Mouse (Mus musculus): Measurements from ENCODE around the gene Mgat4d. TPM values are rescaled to one million over a fixed set of nuclear protein-coding genes. Genes with fewer than 3 reads are reported as not detected.
"Not testable (repeated sequence)": the region's sequence is repeated elsewhere in the genome, so short reads cannot be mapped to it uniquely, and the experiment has no call there.

Mgat4d gene
- polyA plus RNA-seq (2015; fragmentation: Nextera tagmentation; extraction: Ambion mirVana): not detected in 2 replicates

DNA sequence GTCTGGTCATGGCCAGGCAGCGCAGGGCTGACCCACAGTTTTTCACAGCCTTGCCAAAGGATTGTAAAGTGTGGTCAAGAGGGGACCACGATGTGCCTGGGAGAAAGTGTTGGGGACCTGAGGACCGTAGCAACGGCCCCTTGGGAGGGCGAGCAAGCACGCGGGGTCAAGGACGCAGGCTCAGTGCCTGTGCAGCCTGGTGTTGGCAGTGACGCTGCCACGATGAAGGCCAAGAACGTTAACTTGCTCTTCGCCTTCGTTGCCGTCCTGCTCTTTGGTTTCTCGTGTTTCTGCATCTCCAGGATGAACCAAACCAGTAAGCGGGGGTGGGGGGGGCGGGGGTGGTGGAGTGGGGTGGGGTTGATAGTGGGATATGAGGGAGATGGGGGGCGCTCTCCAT is at the start of gene Mgat4d:
Gene Mgat4d, plus strand, starts transcription at position 209 of the 400 bp plus-strand sequence.
- ATAC-seq: no peak
- H3K9me3 ChIP-seq (ENCODE audit: control insufficient read depth): no peaks in the 10 kb centered on the region
- H3K4me3 ChIP-seq (ENCODE audit: low read depth, low read length): no peak within 1 kb of the TSS
- no peaks in the 10 kb centered on the region for H3K36me3 ChIP-seq (ENCODE audit: control insufficient read depth, insufficient read depth)
- TF ChIP-seq CTCF (IDR thresholded peaks at IDR 0.05; ENCODE audit: low read depth): no peak
- H3K4me1 ChIP-seq (replicated peaks; ENCODE audit: control insufficient read depth, insufficient read depth, low read length): no peaks in the 10 kb centered on the region
- no peak within 1 kb of the TSS for H3K9ac ChIP-seq (ENCODE audit: low read depth, low read length)
- no peak within 1 kb of the TSS for H3K4me2 ChIP-seq (replicated peaks; ENCODE audit: low read depth)
- WGBS: 83% methylated on average over 18 of the region's 18 CpGs
- H3K27me3 ChIP-seq (replicated peaks; ENCODE audit: control insufficient read depth, insufficient read depth, low read length): no peaks in the 10 kb centered on the region
- no peak within 1 kb of the TSS for H3K27ac ChIP-seq (ENCODE audit: low read depth, low read length)

DNA sequence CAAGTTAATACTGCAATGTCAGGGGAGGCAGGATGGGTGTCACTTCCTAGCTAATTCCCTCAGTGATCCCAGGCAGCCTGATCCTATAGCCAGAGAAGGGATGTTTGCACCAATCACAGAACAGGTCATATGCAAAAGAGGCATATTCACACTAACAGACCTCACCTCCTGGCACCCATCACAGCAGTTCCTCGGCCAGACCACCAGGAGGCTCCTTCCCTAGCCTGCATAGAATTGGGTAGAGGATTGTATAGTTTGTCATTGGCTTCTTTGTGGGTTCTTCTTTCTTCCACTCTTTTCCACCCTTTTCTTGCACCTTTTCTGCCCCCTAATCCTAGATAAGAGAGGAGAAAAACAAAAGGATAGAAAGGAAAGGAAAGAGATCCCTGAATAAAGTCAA is 48.1 kb upstream of the Mgat4d start:
- ATAC-seq: no peak
- Histone ChIP-seq H3K27me3 (replicated peaks; ENCODE audit: control insufficient read depth, insufficient read depth, low read length) (no peaks in the 10 kb centered on the region), H3K27ac (ENCODE audit: low read depth, low read length) (no peak overlapping the region), H3K4me2 (replicated peaks; ENCODE audit: low read depth) (no peak overlapping the region), H3K36me3 (ENCODE audit: control insufficient read depth, insufficient read depth) (no peaks in the 10 kb centered on the region), H3K9ac (ENCODE audit: low read depth, low read length) (no peak overlapping the region), H3K4me1 (replicated peaks; ENCODE audit: control insufficient read depth, insufficient read depth, low read length) (no peaks in the 10 kb centered on the region), H3K9me3 (ENCODE audit: control insufficient read depth) (no peaks in the 10 kb centered on the region), H3K4me3 (ENCODE audit: low read depth, low read length) (no peak overlapping the region)
- 45% methylated on average over 1 of the region's 1 CpGs for WGBS
- TF ChIP-seq CTCF (IDR thresholded peaks at IDR 0.05; ENCODE audit: low read depth): peak; percentile 66

GRCm38 (mm10) chr8:83304946-83305345 is 43.3 kb upstream of the Mgat4d start:
- TF ChIP-seq CTCF (IDR thresholded peaks at IDR 0.05; ENCODE audit: low read depth): no peak
- 89% methylated on average over 1 of the region's 1 CpGs for WGBS
- Histone ChIP-seq H3K36me3 (ENCODE audit: control insufficient read depth, insufficient read depth) (no peaks in the 10 kb centered on the region), H3K9me3 (ENCODE audit: control insufficient read depth) (no peaks in the 10 kb centered on the region), H3K27ac (ENCODE audit: low read depth, low read length) (no peak overlapping the region), H3K27me3 (replicated peaks; ENCODE audit: control insufficient read depth, insufficient read depth, low read length) (no peaks in the 10 kb centered on the region), H3K9ac (ENCODE audit: low read depth, low read length) (no peak overlapping the region), H3K4me3 (ENCODE audit: low read depth, low read length) (no peak overlapping the region), H3K4me2 (replicated peaks; ENCODE audit: low read depth) (no peak overlapping the region), H3K4me1 (replicated peaks; ENCODE audit: control insufficient read depth, insufficient read depth, low read length) (no peaks in the 10 kb centered on the region)
- no peak for ATAC-seq

DNA sequence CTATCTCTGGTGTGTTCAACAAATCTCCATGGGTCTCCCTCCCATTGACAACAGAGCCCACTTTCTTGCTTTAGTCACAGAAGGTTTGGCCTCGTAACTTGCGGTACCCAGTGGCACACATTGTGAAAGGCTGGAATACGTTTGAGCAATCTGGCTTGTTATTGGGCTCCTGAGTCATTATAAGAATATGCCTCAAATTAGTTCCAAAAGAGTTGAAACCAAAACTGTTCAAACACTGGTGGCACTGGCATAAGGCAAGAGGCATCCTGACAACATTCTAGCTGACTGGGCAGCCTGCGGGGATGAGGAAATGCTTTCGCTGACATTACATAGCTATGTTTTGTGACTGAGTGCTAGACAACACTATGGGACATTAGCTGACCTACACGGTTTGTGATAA is 38.4 kb upstream of the Mgat4d start:
- 89% methylated on average over 6 of the region's 6 CpGs for WGBS

DNA sequence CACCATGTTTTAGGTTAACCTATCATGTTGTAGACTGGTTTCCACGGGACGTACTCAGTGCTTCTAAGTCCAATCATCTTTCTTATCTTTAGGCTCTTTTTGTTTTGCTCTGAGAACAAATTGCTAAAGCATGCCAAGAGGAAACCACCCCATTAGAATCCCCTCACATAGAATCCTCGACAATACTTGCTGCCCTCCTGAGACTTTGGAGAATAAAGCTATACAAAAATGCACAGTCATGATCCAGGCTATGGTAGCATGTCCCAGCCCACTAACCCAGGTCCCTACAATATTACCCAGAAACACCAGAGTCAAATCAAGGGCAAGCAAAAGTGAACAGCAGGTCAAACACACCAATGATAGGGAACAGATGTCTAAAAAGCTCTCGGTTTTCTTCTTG is 33.2 kb upstream of the Mgat4d start:
- H3K36me3 ChIP-seq (ENCODE audit: control insufficient read depth, insufficient read depth): peaks cover 26% of the 10 kb centered on the region
- not testable (repeated sequence) for H3K27ac ChIP-seq (ENCODE audit: low read depth, low read length); H3K9me3 ChIP-seq (ENCODE audit: control insufficient read depth); H3K27me3 ChIP-seq (replicated peaks; ENCODE audit: control insufficient read depth, insufficient read depth, low read length); H3K4me2 ChIP-seq (replicated peaks; ENCODE audit: low read depth); H3K4me1 ChIP-seq (replicated peaks; ENCODE audit: control insufficient read depth, insufficient read depth, low read length); ATAC-seq; H3K4me3 ChIP-seq (ENCODE audit: low read depth, low read length); H3K9ac ChIP-seq (ENCODE audit: low read depth, low read length)
- WGBS: 88% methylated on average over 4 of the region's 4 CpGs

More for the DNA sequence above, 38.4 kb upstream of the Mgat4d start:
- ATAC-seq: no peak
- H3K4me3 ChIP-seq (ENCODE audit: low read depth, low read length): no peak overlapping the region
- H3K9ac ChIP-seq (ENCODE audit: low read depth, low read length): no peak overlapping the region
- H3K4me2 ChIP-seq (replicated peaks; ENCODE audit: low read depth): no peak overlapping the region
- H3K36me3 ChIP-seq (ENCODE audit: control insufficient read depth, insufficient read depth): no peaks in the 10 kb centered on the region
- H3K9me3 ChIP-seq (ENCODE audit: control insufficient read depth): no peaks in the 10 kb centered on the region
- no peak overlapping the region for H3K27ac ChIP-seq (ENCODE audit: low read depth, low read length)
- no peaks in the 10 kb centered on the region for H3K27me3 ChIP-seq (replicated peaks; ENCODE audit: control insufficient read depth, insufficient read depth, low read length)
- H3K4me1 ChIP-seq (replicated peaks; ENCODE audit: control insufficient read depth, insufficient read depth, low read length): no peaks in the 10 kb centered on the region
- no peak for TF ChIP-seq CTCF (IDR thresholded peaks at IDR 0.05; ENCODE audit: low read depth)

DNA sequence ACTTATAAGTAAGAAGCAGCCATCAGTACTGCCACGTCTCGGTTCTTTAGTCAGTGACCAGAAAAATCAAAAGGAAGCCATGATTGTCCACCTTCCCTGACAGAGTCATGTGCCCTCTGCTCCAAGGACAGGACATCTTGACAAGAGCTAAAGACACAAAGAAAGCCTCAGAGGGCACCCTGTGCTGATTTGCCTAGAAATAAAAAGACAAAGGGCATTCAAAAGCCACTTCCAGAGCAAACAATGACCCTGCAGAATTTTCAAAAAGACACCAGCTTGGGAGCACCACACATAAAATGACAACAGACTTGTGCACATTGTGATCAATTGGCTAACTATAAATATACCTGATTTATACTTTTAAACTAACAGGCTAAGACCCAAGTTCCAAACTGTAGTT is 32.6 kb upstream of the Mgat4d start:
- Histone ChIP-seq H3K4me3 (ENCODE audit: low read depth, low read length) (no peak overlapping the region), H3K4me1 (replicated peaks; ENCODE audit: control insufficient read depth, insufficient read depth, low read length) (no peaks in the 10 kb centered on the region), H3K9me3 (ENCODE audit: control insufficient read depth) (no peaks in the 10 kb centered on the region), H3K27me3 (replicated peaks; ENCODE audit: control insufficient read depth, insufficient read depth, low read length) (no peaks in the 10 kb centered on the region), H3K36me3 (ENCODE audit: control insufficient read depth, insufficient read depth) (peaks cover 29% of the 10 kb centered on the region), H3K4me2 (replicated peaks; ENCODE audit: low read depth) (no peak overlapping the region), H3K27ac (ENCODE audit: low read depth, low read length) (no peak overlapping the region), H3K9ac (ENCODE audit: low read depth, low read length) (no peak overlapping the region)
- no peak for ATAC-seq
- WGBS: 99% methylated on average over 2 of the region's 2 CpGs
- no peak for TF ChIP-seq CTCF (IDR thresholded peaks at IDR 0.05; ENCODE audit: low read depth)

GRCm38 (mm10) chr8:83320543-83320942 is 27.7 kb upstream of the Mgat4d start:
- no peak overlapping the region for H3K27ac ChIP-seq (ENCODE audit: low read depth, low read length)
- WGBS: 97% methylated on average over 3 of the region's 3 CpGs
- peaks cover 46% of the 10 kb centered on the region for H3K36me3 ChIP-seq (ENCODE audit: control insufficient read depth, insufficient read depth)
- ATAC-seq: no peak
- H3K4me1 ChIP-seq (replicated peaks; ENCODE audit: control insufficient read depth, insufficient read depth, low read length): no peaks in the 10 kb centered on the region
- H3K27me3 ChIP-seq (replicated peaks; ENCODE audit: control insufficient read depth, insufficient read depth, low read length): no peaks in the 10 kb centered on the region
- H3K4me2 ChIP-seq (replicated peaks; ENCODE audit: low read depth): no peak overlapping the region
- TF ChIP-seq CTCF (IDR thresholded peaks at IDR 0.05; ENCODE audit: low read depth): no peak
- H3K4me3 ChIP-seq (ENCODE audit: low read depth, low read length): no peak overlapping the region
- no peaks in the 10 kb centered on the region for H3K9me3 ChIP-seq (ENCODE audit: control insufficient read depth)
- no peak overlapping the region for H3K9ac ChIP-seq (ENCODE audit: low read depth, low read length)
